Mouse (Mus musculus): ENCODE data around the gene Sec1.

Sec1 gene

DNA sequence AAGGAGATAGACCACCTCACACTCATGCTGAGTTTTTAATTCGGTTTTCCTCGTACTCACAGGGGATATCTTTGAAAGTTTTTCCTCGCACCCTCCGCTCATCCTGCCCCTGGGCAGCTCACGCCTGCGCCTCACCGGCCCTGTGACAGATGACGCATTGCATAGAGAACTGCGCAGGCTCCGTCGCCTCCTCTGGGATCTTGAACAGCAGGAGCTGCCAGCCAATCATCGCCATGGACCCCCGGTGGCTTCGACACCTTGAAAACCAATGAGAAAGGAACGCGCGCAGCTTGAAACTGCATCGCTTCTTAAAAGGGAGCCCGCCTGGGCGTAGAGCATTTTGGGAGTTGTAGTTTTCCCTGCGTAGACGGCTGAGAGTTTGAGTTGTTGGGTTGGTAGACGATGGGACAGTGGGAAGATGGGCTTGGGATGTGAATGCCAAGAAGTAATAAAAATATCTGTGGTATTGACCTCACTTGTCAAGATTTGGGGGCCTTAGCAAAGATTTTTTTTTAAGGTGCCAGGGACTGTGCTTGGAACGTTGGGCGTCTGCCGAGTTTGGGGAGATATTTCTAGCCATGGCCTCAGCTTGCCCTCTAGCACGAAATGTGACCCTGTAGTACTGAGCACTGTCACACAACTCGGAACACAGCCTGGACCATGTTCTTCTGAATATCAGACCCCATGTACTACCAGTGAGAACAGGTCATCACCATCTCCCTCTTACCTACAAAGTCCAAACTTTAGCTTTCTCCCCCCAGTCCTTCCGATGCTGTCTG is 55.4 kb downstream of the Sec1 start:
- peak; percentile 99 for DNase-seq

GRCm38 (mm10) chr7:45637710-45638109 is 56.5 kb downstream of the Sec1 start:
- no peak for DNase-seq

GRCm38 (mm10) chr7:45635711-45636688 is 58.2 kb downstream of the Sec1 start:
- no peak for DNase-seq

DNA sequence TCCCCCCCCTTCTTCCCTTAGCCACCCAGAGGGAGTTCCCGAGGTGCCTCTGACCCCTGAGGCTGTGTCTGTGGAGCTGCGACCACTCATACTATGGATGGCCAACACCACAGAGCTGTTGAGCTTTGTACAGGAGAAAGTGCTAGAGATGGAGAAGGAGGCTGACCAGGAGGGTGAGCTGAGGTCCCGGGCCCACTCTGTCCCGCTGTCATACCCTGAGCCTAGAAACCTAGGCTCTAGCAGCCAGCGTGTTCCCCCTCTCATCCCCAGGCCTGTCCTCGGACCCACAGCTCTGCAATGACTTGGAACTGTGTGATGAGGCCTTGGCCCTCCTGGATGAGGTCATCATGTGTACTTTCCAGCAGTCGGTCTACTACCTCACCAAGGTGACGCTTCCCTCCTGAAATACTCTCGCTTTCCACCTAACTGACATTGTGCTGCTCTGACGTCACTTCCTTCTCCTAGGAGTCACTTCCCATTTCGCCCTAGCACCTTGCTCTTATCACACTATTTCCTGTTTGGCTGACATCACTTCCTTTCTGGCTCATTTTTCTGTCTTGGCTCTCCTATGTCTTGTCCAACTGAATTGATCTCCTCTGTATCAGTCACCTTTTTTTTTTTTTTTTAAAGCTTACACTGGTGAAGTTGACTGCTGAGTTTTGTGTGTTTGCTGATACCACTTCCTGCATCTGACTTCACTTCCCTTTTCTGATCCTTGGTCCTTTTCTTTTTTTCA is 59.1 kb downstream of the Sec1 start:
- DNase-seq, result no peak

DNA sequence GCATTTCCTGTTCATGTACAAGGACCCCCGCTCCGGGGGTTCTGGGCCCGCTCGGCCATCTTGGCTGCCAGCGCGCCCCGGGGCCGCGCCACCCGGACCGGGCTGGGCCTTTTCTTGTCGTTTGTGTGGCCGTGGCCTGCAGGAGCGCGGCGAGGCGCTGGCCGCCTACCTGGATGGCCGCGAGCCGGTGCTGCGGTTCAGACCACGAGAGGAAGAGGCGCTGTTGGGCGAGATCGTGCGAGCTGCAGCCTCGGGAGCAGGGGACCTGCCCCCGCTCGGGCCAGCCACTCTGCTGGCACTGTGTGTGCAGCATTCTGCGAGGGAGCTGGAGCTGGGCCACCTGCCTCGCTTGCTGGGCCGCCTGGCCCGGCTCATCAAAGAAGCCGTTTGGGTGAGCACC is 61.7 kb downstream of the Sec1 start:
- peak; percentile 54 for DNase-seq

DNA sequence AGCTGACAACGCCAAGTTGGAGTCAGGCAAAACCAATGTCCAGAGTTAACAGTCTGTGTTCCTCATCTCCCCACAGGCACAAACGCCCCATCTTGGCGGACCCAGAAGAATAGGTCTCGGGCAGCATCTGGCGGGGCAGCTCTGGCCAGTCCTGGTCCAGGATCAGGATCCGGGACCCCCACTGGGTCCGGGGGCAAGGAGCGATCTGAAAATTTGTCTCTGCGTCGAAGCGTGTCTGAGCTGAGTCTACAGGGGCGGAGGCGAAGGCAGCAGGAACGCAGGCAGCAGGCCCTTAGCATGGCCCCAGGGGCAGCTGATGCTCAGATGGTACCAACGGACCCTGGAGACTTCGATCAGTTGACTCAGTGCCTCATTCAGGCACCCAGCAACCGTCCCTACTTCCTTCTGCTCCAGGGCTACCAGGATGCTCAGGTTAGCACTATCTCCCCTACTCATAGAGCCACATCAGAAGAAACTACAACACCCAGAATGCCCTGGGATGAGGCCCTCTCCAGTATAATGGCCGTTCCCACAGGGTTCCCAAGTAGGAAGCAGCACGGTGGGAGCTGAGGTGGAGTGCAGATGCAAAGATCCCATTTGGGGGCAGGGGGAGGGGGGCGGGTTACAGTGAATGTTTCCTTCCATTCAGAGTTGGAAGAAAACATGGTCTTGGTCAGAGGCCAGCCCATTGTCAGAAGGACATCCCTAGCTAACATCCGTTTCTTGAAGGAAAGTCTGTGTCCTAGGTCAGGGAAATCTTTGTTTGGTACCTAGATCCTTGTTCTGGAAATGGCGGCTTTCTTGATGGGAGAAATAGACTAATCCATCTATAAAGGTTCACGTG is 63.9 kb downstream of the Sec1 start:
- DNase-seq, result peak; percentile 37

DNA sequence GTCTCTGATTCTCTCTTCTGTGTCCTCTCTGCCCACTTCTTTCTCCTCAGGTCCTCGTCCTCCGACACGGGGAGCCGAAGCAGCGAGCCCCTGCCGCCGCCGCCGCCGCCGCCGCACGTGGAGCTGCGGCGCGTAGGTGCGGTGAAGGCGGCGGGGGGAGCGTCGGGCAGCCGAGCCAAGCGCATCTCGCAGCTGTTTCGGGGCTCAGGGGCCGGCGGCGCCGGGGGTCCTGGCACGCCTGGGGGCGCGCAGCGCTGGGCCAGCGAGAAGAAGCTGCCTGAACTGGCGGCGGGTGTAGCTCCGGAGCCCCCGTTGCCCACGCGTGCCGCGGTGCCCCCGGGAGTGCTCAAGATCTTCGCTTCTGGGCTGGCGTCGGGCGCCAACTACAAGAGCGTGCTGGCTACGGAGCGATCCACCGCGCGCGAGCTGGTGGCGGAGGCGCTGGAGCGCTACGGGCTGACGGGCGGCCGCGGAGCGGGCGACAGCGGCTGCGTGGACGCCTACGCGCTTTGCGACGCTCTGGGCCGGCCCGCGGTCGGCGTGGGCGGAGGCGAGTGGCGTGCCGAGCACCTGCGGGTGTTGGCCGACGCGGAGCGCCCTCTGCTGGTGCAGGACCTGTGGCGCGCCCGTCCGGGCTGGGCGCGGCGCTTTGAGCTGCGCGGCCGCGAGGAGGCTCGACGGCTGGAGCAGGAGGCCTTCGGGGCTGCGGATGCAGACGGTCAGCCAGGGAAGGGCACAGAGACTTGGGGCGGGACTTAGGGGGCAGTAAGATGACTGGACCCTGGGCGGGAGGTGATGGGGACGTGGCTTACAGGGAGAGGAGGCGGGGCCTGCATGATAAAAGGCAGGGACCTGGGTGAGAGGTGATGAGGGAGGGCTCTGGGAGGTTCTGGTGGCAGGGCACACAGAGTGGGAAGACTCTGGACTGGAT is 65.6 kb downstream of the Sec1 start:
- DNase-seq, result peak; percentile 93

All from retina, postnatal 1 day (tissue).